Mouse (Mus musculus) hindbrain, embryonic 11.5 days (tissue): ENCODE measurements at regions not wholly inside any gene's neighbourhood (a gene's known extent, or its start where the extent isn't known, plus 50 kb on each side); places are given as distances from the start of the nearest gene placed in this dataset.

Experiments
- ATAC-seq: fragments of 200-750 bp; cut with Nextera tagmentation; 2 replicates; pipeline ENCODE4 v1.8.0; 2017; ENCODE audit warnings: mild to moderate bottlenecking, moderate TSS enrichment, moderate library complexity; ENCODE audit not compliant: low FRiP score
- DNase-seq: peaks from one replicate; pipeline ENCODE4 v3.0.0-alpha.2; 2015; ENCODE audit warnings: low spot score
- H3K27ac ChIP-seq: fragments of 300-500 bp; sonication (generic); 2 replicates; pipeline ENCODE4 v1.5.1; 2014; ENCODE audit warnings: mild to moderate bottlenecking, low read depth, low read length
- H3K27me3 ChIP-seq: fragments of 300-500 bp; sonication (generic); 2 replicates; pipeline ENCODE4 v1.6.1; 2014; ENCODE audit warnings: mild to moderate bottlenecking, low read length, moderate library complexity, mixed read lengths; ENCODE audit not compliant: control insufficient read depth, insufficient read depth
- H3K36me3 ChIP-seq: fragments of 300-500 bp; sonication (generic); 2 replicates; pipeline ENCODE4 v1.6.1; 2014; ENCODE audit warnings: mild to moderate bottlenecking, low read length, moderate library complexity, mixed read lengths; ENCODE audit not compliant: control insufficient read depth, insufficient read depth
- H3K4me1 ChIP-seq: fragments of 300-500 bp; sonication (generic); replicated peaks from 2 replicates; pipeline ENCODE4 v1.6.1; 2014; ENCODE audit warnings: low read length, mixed read lengths; ENCODE audit not compliant: control insufficient read depth, insufficient read depth
- H3K4me2 ChIP-seq: fragments of 300-500 bp; sonication (generic); replicated peaks from 2 replicates; pipeline ENCODE4 v1.6.1; 2014; ENCODE audit warnings: mild to moderate bottlenecking, low read depth, low read length
- H3K4me3 ChIP-seq: fragments of 300-500 bp; sonication (generic); 2 replicates; pipeline ENCODE4 v1.5.1; 2014; ENCODE audit warnings: low read depth, low read length
- H3K9ac ChIP-seq: fragments of 300-500 bp; sonication (generic); 2 replicates; pipeline ENCODE4 v1.6.1; 2014; ENCODE audit warnings: low read depth, low read length
- H3K9me3 ChIP-seq: fragments of 300-500 bp; sonication (generic); 2 replicates; pipeline ENCODE4 v1.6.1; 2016; ENCODE audit warnings: low read length; ENCODE audit not compliant: control insufficient read depth
- WGBS: fragments of 180-500 bp; shearing (Covaris S2); extraction: QIAGEN DNeasy Blood & Tissue Kit; methylation state at CpG from one replicate; pipeline ENCODE4 v1.1.7; 2014; 5-methylcytosine and 5-hydroxymethylcytosine counted together

GRCm38 (mm10) chr4:124190775-124191174, 273.0 kb upstream of the 4930535I16Rik start:
- H3K27ac ChIP-seq = no peak overlapping the region
- no peaks in the 10 kb centered on the region for H3K36me3 ChIP-seq
- ATAC-seq (no peak), DNase-seq (no peak)
- H3K9ac ChIP-seq = no peak overlapping the region
- H3K4me3 ChIP-seq = no peak overlapping the region
- 90% methylated on average over 4 of the region's 4 CpGs for WGBS
- H3K27me3 ChIP-seq = peaks cover 4% of the 10 kb centered on the region; the same call in 1 of the 2 replicates
- H3K9me3 ChIP-seq = no peaks in the 10 kb centered on the region
- no peaks in the 10 kb centered on the region for H3K4me1 ChIP-seq
- no peak overlapping the region for H3K4me2 ChIP-seq

DNA sequence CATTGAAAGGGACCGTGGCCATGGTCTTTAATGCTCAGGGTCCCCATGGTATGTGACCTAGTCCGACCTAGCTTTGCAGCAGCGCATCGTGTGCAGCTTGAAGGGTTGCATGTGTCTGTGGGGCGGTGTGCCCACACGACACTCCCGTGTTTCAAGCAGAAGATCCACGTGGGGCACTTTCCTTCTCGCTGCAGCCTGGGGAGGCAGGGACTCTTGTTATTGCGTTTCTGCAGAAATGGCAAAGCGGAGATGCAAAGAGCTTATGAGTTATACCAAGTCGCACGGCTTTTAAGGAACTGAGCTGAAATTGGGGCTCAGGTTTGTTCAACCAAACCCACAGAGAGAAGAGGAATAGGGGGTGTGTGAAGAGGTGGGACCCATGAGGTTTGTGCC, 272.2 kb upstream of the 4930535I16Rik start:
- Histone ChIP-seq H3K36me3 (no peaks in the 10 kb centered on the region), H3K4me2 (no peak overlapping the region), H3K9ac (no peak overlapping the region), H3K9me3 (no peaks in the 10 kb centered on the region), H3K4me3 (no peak overlapping the region), H3K27me3 (peaks cover 4% of the 10 kb centered on the region; the same call in 1 of the 2 replicates), H3K27ac (no peak overlapping the region), H3K4me1 (no peaks in the 10 kb centered on the region)
- ATAC-seq (no peak), DNase-seq (no peak)
- 84% methylated on average over 13 of the region's 13 CpGs for WGBS

GRCm38 (mm10) chr4:124189352-124189992, 271.6 kb upstream of the 4930535I16Rik start:
- Histone ChIP-seq H3K27me3 (peaks cover 4% of the 10 kb centered on the region; the same call in 1 of the 2 replicates), H3K9me3 (no peaks in the 10 kb centered on the region), H3K4me1 (no peaks in the 10 kb centered on the region), H3K36me3 (no peaks in the 10 kb centered on the region), H3K9ac (no peak overlapping the region), H3K4me2 (no peak overlapping the region), H3K27ac (no peak overlapping the region), H3K4me3 (no peak overlapping the region)
- WGBS = 38% methylated on average over 24 of the region's 24 CpGs
- ATAC-seq (no peak), DNase-seq (no peak)

DNA sequence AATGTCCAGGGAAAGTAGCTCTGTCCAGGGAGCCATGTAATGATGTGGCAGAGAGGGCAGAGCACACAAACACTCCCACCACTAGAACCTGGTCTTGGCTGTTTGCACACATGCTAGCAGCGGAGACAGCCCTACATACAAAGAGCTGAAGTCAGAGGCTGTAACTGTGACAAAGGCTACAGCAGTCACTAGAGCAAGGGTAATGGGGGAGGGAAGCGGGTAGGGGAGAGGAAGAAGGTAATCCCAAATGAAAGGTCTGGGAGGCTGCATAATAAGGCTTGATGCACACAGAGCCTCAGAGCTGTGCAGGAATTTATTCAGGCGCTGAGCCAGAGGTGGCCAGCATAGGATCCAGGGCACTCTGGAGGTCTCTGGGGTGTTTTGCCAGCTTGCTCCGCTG, 269.3 kb upstream of the 4930535I16Rik start:
- H3K27ac ChIP-seq = no peak overlapping the region

DNA sequence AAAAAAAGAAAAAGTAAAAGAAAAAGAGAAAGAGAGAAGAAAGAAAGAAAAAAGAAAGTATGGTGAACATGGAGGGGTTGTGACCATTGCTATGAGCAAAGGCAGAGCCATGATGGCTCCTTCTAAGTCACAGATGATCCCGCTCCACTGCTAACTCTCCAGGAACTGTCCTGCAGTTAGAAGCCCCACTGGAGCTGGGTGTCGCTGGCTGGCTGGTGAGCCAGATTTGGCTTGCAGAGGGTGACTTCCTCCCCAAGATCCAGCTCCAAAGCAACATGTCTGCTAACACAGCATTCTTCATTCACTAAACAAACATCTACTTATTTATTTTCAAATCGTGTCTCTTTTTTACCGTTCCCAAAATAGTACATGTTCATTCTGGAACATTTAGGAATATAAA, 263.5 kb upstream of the 4930535I16Rik start:
- Histone ChIP-seq H3K9me3 (no peaks in the 10 kb centered on the region), H3K36me3 (no peaks in the 10 kb centered on the region), H3K9ac (no peak overlapping the region), H3K27me3 (peaks cover 13% of the 10 kb centered on the region; the same call in 1 of the 2 replicates), H3K4me2 (no peak overlapping the region), H3K27ac (no peak overlapping the region), H3K4me3 (no peak overlapping the region), H3K4me1 (0 out of 2 replicates have a peak, but pooled peaks cover 2% of the 10 kb centered on the region)
- 89% methylated on average over 4 of the region's 4 CpGs for WGBS
- ATAC-seq = no peak
- DNase-seq = no peak

More for the DNA sequence above, 269.3 kb upstream of the 4930535I16Rik start:
- ATAC-seq (no peak), DNase-seq (no peak)
- Histone ChIP-seq H3K36me3 (no peaks in the 10 kb centered on the region), H3K4me2 (no peak overlapping the region; the same call in 1 of the 2 replicates), H3K4me3 (no peak overlapping the region), H3K4me1 (no peaks in the 10 kb centered on the region), H3K27me3 (peaks cover 4% of the 10 kb centered on the region; the same call in 1 of the 2 replicates), H3K9me3 (no peaks in the 10 kb centered on the region), H3K9ac (no peak overlapping the region)
- WGBS = 60% methylated on average over 4 of the region's 4 CpGs

GRCm38 (mm10) chr4:124178401-124179018, 260.7 kb upstream of the 4930535I16Rik start:
- Histone ChIP-seq H3K9me3 (no peaks in the 10 kb centered on the region), H3K4me2 (peak overlapping the region; percentile 93), H3K27me3 (peaks cover 16% of the 10 kb centered on the region), H3K4me1 (0 out of 2 replicates have a peak, but pooled peaks cover 2% of the 10 kb centered on the region), H3K27ac (no peak overlapping the region), H3K9ac (peak overlapping the region; percentile 55), H3K36me3 (no peaks in the 10 kb centered on the region), H3K4me3 (peak overlapping the region; percentile 46)
- 1% methylated on average over 47 of the region's 50 CpGs for WGBS
- DNase-seq = peak; percentile 60
- ATAC-seq = no peak; the same call in 1 of the 2 replicates

DNA sequence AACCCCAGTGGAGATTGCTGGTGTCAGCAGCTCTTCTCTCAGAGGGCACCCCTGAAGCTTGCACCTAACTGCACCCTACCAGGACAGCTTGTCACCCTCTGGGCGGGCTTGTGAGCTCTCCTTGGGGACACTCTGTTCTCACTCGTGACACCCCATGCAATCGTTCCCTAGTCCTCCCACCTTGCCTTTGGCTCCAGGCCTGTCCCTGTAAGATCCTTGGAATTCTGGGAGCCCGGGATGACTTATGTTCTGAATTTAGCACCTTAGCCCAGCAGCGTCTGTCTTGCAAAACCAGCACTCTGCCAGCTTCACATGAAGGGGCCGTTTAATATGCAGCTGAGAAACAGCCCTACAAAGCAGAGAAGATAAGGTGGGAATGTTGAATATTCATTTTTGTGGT, 257.7 kb upstream of the 4930535I16Rik start:
- 58% methylated on average over 6 of the region's 6 CpGs for WGBS
- peaks cover 16% of the 10 kb centered on the region for H3K27me3 ChIP-seq

GRCm38 (mm10) chr4:124154627-124155026, 236.8 kb upstream of the 4930535I16Rik start:
- WGBS = 94% methylated on average over 6 of the region's 6 CpGs
- ATAC-seq (no peak), DNase-seq (no peak)
- H3K9me3 ChIP-seq = no peaks in the 10 kb centered on the region
- no peaks in the 10 kb centered on the region for H3K4me1 ChIP-seq
- H3K36me3 ChIP-seq = no peaks in the 10 kb centered on the region
- no peak overlapping the region for H3K4me2 ChIP-seq
- H3K4me3 ChIP-seq = no peak overlapping the region
- H3K9ac ChIP-seq = no peak overlapping the region
- H3K27ac ChIP-seq = no peak overlapping the region
- no peaks in the 10 kb centered on the region for H3K27me3 ChIP-seq

More for the DNA sequence above, 257.7 kb upstream of the 4930535I16Rik start:
- 0 out of 2 replicates have a peak, but pooled peaks cover 2% of the 10 kb centered on the region for H3K4me1 ChIP-seq
- H3K9me3 ChIP-seq = no peaks in the 10 kb centered on the region
- no peak overlapping the region for H3K27ac ChIP-seq
- no peak for DNase-seq
- H3K9ac ChIP-seq = no peak overlapping the region
- H3K36me3 ChIP-seq = no peaks in the 10 kb centered on the region
- no peak overlapping the region for H3K4me3 ChIP-seq
- ATAC-seq = no peak
- no peak overlapping the region for H3K4me2 ChIP-seq
